Mouse (Mus musculus): ENCODE results near the gene Atp8b4.
"Not testable (repeated sequence)": the region's sequence is repeated elsewhere in the genome, so short reads cannot be mapped to it uniquely, and the experiment has no call there.

The Atp8b4 gene

GRCm38 (mm10) chr2:126500521-126500920, at the start of gene Atp8b4:
Gene Atp8b4 (minus strand): TSS chr2:126500674.
- no peak for DNase-seq

- DNase-seq, result no peak
Measured at GRCm38 (mm10) chr2:126549681-126550080, 49.2 kb upstream of the Atp8b4 start.

- DNase-seq, result no peak
Measured at GRCm38 (mm10) chr2:126546392-126546791, 45.9 kb upstream of the Atp8b4 start.

GRCm38 (mm10) chr2:126545297-126545696, 44.8 kb upstream of the Atp8b4 start:
- DNase-seq, result no peak

- no peak for DNase-seq
Measured at GRCm38 (mm10) chr2:126542211-126542610, 41.7 kb upstream of the Atp8b4 start.

GRCm38 (mm10) chr2:126540390-126540925, 40.0 kb upstream of the Atp8b4 start:
- DNase-seq, result no peak

- DNase-seq, result no peak
Measured at GRCm38 (mm10) chr2:126537654-126538053, 37.2 kb upstream of the Atp8b4 start.

GRCm38 (mm10) chr2:126530581-126530980, 30.1 kb upstream of the Atp8b4 start:
- DNase-seq, result no peak

- DNase-seq, result no peak
Measured at GRCm38 (mm10) chr2:126527461-126527860, 27.0 kb upstream of the Atp8b4 start.

- no peak for DNase-seq
Measured at GRCm38 (mm10) chr2:126524271-126524670, 23.8 kb upstream of the Atp8b4 start.

- not testable (repeated sequence) for DNase-seq
Measured at GRCm38 (mm10) chr2:126523101-126523745, 22.7 kb upstream of the Atp8b4 start.

- no peak for DNase-seq
Measured at GRCm38 (mm10) chr2:126522056-126522455, 21.6 kb upstream of the Atp8b4 start.

GRCm38 (mm10) chr2:126521471-126521870, 21.0 kb upstream of the Atp8b4 start:
- no peak for DNase-seq

- DNase-seq, result peak; percentile 45
Measured at GRCm38 (mm10) chr2:126520828-126521227, 20.4 kb upstream of the Atp8b4 start.

GRCm38 (mm10) chr2:126519872-126520581, 19.6 kb upstream of the Atp8b4 start:
- DNase-seq, result no peak

GRCm38 (mm10) chr2:126515069-126515826, 14.8 kb upstream of the Atp8b4 start:
- DNase-seq, result no peak

- DNase-seq, result no peak
Measured at GRCm38 (mm10) chr2:126508228-126508627, 7.8 kb upstream of the Atp8b4 start.

GRCm38 (mm10) chr2:126507477-126507876, 7.0 kb upstream of the Atp8b4 start:
- no peak for DNase-seq

- DNase-seq, result no peak
Measured at GRCm38 (mm10) chr2:126505156-126505555, 4.7 kb upstream of the Atp8b4 start.

GRCm38 (mm10) chr2:126499730-126500129, 744 bp downstream of the Atp8b4 start:
- DNase-seq, result no peak

GRCm38 (mm10) chr2:126498761-126499452, 1.6 kb downstream of the Atp8b4 start:
- DNase-seq, result no peak

GRCm38 (mm10) chr2:126496838-126497237, 3.6 kb downstream of the Atp8b4 start:
- no peak for DNase-seq

All from cerebellum, adult 9-10 months (tissue).